Mouse (Mus musculus) B cell, adult 67 days (primary cell): ENCODE results near the gene Zdhhc25. TPM values are rescaled to one million over a fixed set of nuclear protein-coding genes. Genes with fewer than 3 reads are reported as not detected.

Source experiments
- total RNA-seq, 2 experiments: library from RNA; stranded (reverse); gene quantifications; 4 replicates each; pipeline ENCODE4 v1.2.4; 2023

Gene Zdhhc25
- not detected for total RNA-seq

GRCm38 (mm10) chr15:88600002-88600401 is at the start of gene Zdhhc25:
Zdhhc25 (plus strand) TSS chr15:88600302.

Other genes starting within 250 kb of the Zdhhc25 start
- 100 to 1,000 TPM; 123 TPM for gene Brd1, start 133.9 kb downstream of the Zdhhc25 start, total RNA-seq
- 10 to 100 TPM; 35.5 to 36.1 TPM for gene Zbed4, start 151.4 kb downstream of the Zdhhc25 start, total RNA-seq
- gene Alg12, start 219.0 kb downstream of the Zdhhc25 start, total RNA-seq: 10 to 100 TPM; 20.1 to 30.7 TPM
- 10 to 100 TPM; 38.2 to 40.5 TPM for gene Creld2, start 219.3 kb downstream of the Zdhhc25 start, total RNA-seq